Mouse (Mus musculus): Measurements from ENCODE around the gene Greb1. TPM values are rescaled to one million over a fixed set of nuclear protein-coding genes. Genes with fewer than 3 reads are reported as not detected.

Gene Greb1
- polyA plus RNA-seq, 1 experiment from 2014 or later: 0.24 TPM

GRCm38 (mm10) chr12:16640075-16640474 is 160.6 kb downstream of the Greb1 start:
- Histone ChIP-seq H3K9me3 (ENCODE audit: control insufficient read depth, low read length) (no peaks in the 10 kb centered on the region), H3K4me1 (replicated peaks; ENCODE audit: control insufficient read depth, insufficient read depth) (no peaks in the 10 kb centered on the region), H3K27ac (replicated peaks) (no peak overlapping the region), H3K4me2 (replicated peaks; ENCODE audit: low read depth) (no peak overlapping the region), H3K27me3 (ENCODE audit: control insufficient read depth, insufficient read depth, low read length) (no peaks in the 10 kb centered on the region), H3K36me3 (ENCODE audit: control insufficient read depth, insufficient read depth, low read length) (no peaks in the 10 kb centered on the region), H3K9ac (ENCODE audit: low read length) (no peak overlapping the region), H3K4me3 (ENCODE audit: low read depth, low read length) (no peak overlapping the region)
- TF ChIP-seq EP300 (optimal IDR thresholded peaks at IDR 0.05): no peak
- TF ChIP-seq CTCF (IDR thresholded peaks at IDR 0.05; ENCODE audit: low read depth): no peak
- DNase-seq (ENCODE audit: low spot score): no peak
- WGBS: 88% methylated on average over 6 of the region's 6 CpGs
- no peak for ATAC-seq (ENCODE audit: low FRiP score, low TSS enrichment)

- 62% methylated on average over 12 of the region's 12 CpGs for whole genome bisulfite sequencing
- H3K27ac ChIP-seq (replicated peaks): no peak overlapping the region
- no peaks in the 10 kb centered on the region for H3K9me3 ChIP-seq (ENCODE audit: control insufficient read depth, low read length)
- ATAC-seq (ENCODE audit: low FRiP score, low TSS enrichment) (no peak), DNase-seq (ENCODE audit: low spot score) (no peak)
- no peaks in the 10 kb centered on the region for H3K4me1 ChIP-seq (replicated peaks; ENCODE audit: control insufficient read depth, insufficient read depth)
- TF ChIP-seq CTCF (IDR thresholded peaks at IDR 0.05; ENCODE audit: low read depth) (peak; percentile 58), EP300 (optimal IDR thresholded peaks at IDR 0.05) (no peak)
- no peak overlapping the region for H3K4me3 ChIP-seq (ENCODE audit: low read depth, low read length)
- no peak overlapping the region for H3K9ac ChIP-seq (ENCODE audit: low read length)
- H3K4me2 ChIP-seq (replicated peaks; ENCODE audit: low read depth): no peak overlapping the region
- no peaks in the 10 kb centered on the region for H3K36me3 ChIP-seq (ENCODE audit: control insufficient read depth, insufficient read depth, low read length)
- H3K27me3 ChIP-seq (ENCODE audit: control insufficient read depth, insufficient read depth, low read length): no peaks in the 10 kb centered on the region
Observed at GRCm38 (mm10) chr12:16639078-16639771, 161.5 kb downstream of the Greb1 start.

DNA sequence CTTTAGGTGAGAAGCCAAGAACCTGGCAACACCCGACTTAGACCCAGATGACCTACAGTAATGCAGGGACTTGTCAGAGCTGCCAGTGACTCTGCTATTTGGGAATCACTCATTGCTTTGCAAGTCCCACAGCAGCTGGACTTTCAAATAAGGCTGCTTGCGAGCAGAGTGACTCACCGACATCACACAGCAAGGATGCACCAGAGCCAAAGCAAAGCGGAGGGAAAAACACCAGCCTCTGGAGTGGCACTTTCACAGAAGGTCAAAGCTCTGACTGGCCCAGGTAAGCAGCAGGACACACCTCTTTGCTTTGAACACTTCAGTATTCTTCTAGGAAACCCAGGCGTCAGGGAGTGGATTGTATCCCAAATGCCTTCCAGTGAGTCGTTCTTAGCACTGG is 164.9 kb downstream of the Greb1 start:
- no peaks in the 10 kb centered on the region for H3K4me1 ChIP-seq (replicated peaks; ENCODE audit: control insufficient read depth, insufficient read depth)
- WGBS: 56% methylated on average over 6 of the region's 6 CpGs
- H3K36me3 ChIP-seq (ENCODE audit: control insufficient read depth, insufficient read depth, low read length): no peaks in the 10 kb centered on the region
- no peak overlapping the region for H3K27ac ChIP-seq (replicated peaks)
- no peak overlapping the region for H3K4me3 ChIP-seq (ENCODE audit: low read depth, low read length)
- no peaks in the 10 kb centered on the region for H3K27me3 ChIP-seq (ENCODE audit: control insufficient read depth, insufficient read depth, low read length)
- TF ChIP-seq CTCF (IDR thresholded peaks at IDR 0.05; ENCODE audit: low read depth): no peak
- no peak for TF ChIP-seq EP300 (optimal IDR thresholded peaks at IDR 0.05)
- ATAC-seq (ENCODE audit: low FRiP score, low TSS enrichment): no peak
- no peak for DNase-seq (ENCODE audit: low spot score)
- H3K9ac ChIP-seq (ENCODE audit: low read length): no peak overlapping the region
- no peak overlapping the region for H3K4me2 ChIP-seq (replicated peaks; ENCODE audit: low read depth)
- no peaks in the 10 kb centered on the region for H3K9me3 ChIP-seq (ENCODE audit: control insufficient read depth, low read length)

- Histone ChIP-seq H3K36me3 (ENCODE audit: control insufficient read depth, insufficient read depth, low read length) (no peaks in the 10 kb centered on the region), H3K27ac (replicated peaks) (no peak overlapping the region), H3K9ac (ENCODE audit: low read length) (no peak overlapping the region), H3K9me3 (ENCODE audit: control insufficient read depth, low read length) (no peaks in the 10 kb centered on the region), H3K4me2 (replicated peaks; ENCODE audit: low read depth) (no peak overlapping the region), H3K27me3 (ENCODE audit: control insufficient read depth, insufficient read depth, low read length) (no peaks in the 10 kb centered on the region), H3K4me3 (ENCODE audit: low read depth, low read length) (no peak overlapping the region), H3K4me1 (replicated peaks; ENCODE audit: control insufficient read depth, insufficient read depth) (no peaks in the 10 kb centered on the region)
- TF ChIP-seq CTCF (IDR thresholded peaks at IDR 0.05; ENCODE audit: low read depth): peak; percentile 84
- no peak for TF ChIP-seq EP300 (optimal IDR thresholded peaks at IDR 0.05)
- ATAC-seq (ENCODE audit: low FRiP score, low TSS enrichment): no peak
- 51% methylated on average over 14 of the region's 14 CpGs for WGBS
- peak; percentile 49 for DNase-seq (ENCODE audit: low spot score)
Observed at GRCm38 (mm10) chr12:16634075-16634813, 166.4 kb downstream of the Greb1 start.

GRCm38 (mm10) chr12:16633235-16633634 is 167.5 kb downstream of the Greb1 start:
- 48% methylated on average over 6 of the region's 6 CpGs for WGBS
- DNase-seq (ENCODE audit: low spot score): no peak

DNA sequence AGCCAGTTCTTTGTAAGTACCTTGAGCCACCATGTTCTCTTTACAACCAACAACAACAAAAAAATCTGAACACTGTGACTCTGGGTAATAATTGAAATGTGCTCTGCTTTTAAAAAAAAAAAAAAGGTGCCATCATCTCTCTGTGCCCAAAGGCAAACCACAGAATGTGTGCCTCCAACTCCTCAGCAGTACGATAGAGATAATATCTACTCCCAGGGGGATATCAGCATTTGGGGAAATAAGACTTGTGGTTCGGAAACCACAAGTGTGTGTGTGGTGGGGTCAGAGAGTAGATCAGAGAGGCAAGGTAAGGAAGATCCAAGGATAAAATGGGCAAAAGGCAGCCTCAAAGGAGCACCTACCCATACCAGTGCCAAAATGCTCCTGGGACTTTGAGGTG is 169.3 kb downstream of the Greb1 start:
- Histone ChIP-seq H3K9ac (ENCODE audit: low read length) (no peak overlapping the region), H3K4me2 (replicated peaks; ENCODE audit: low read depth) (no peak overlapping the region), H3K36me3 (ENCODE audit: control insufficient read depth, insufficient read depth, low read length) (no peaks in the 10 kb centered on the region), H3K27ac (replicated peaks) (no peak overlapping the region), H3K9me3 (ENCODE audit: control insufficient read depth, low read length) (no peaks in the 10 kb centered on the region), H3K4me3 (ENCODE audit: low read depth, low read length) (no peak overlapping the region), H3K4me1 (replicated peaks; ENCODE audit: control insufficient read depth, insufficient read depth) (no peaks in the 10 kb centered on the region), H3K27me3 (ENCODE audit: control insufficient read depth, insufficient read depth, low read length) (no peaks in the 10 kb centered on the region)
- TF ChIP-seq CTCF (IDR thresholded peaks at IDR 0.05; ENCODE audit: low read depth) (no peak), EP300 (optimal IDR thresholded peaks at IDR 0.05) (no peak)
- ATAC-seq (ENCODE audit: low FRiP score, low TSS enrichment) (no peak), DNase-seq (ENCODE audit: low spot score) (no peak)
- WGBS: 80% methylated on average over 2 of the region's 2 CpGs

More at GRCm38 (mm10) chr12:16633235-16633634, 167.5 kb downstream of the Greb1 start:
- Histone ChIP-seq H3K27ac (replicated peaks) (no peak overlapping the region), H3K9me3 (ENCODE audit: control insufficient read depth, low read length) (no peaks in the 10 kb centered on the region), H3K36me3 (ENCODE audit: control insufficient read depth, insufficient read depth, low read length) (no peaks in the 10 kb centered on the region), H3K4me3 (ENCODE audit: low read depth, low read length) (no peak overlapping the region), H3K9ac (ENCODE audit: low read length) (no peak overlapping the region), H3K4me2 (replicated peaks; ENCODE audit: low read depth) (no peak overlapping the region), H3K4me1 (replicated peaks; ENCODE audit: control insufficient read depth, insufficient read depth) (no peaks in the 10 kb centered on the region), H3K27me3 (ENCODE audit: control insufficient read depth, insufficient read depth, low read length) (no peaks in the 10 kb centered on the region)
- ATAC-seq (ENCODE audit: low FRiP score, low TSS enrichment): no peak
- TF ChIP-seq CTCF (IDR thresholded peaks at IDR 0.05; ENCODE audit: low read depth) (no peak), EP300 (optimal IDR thresholded peaks at IDR 0.05) (no peak)

All from stomach, postnatal 0 days (tissue).